Mouse (Mus musculus): ENCODE measurements at regions not wholly inside any gene's neighbourhood (a gene's known extent, or its start where the extent isn't known, plus 50 kb on each side); places are given as distances from the start of the nearest gene placed in this dataset.

DNA sequence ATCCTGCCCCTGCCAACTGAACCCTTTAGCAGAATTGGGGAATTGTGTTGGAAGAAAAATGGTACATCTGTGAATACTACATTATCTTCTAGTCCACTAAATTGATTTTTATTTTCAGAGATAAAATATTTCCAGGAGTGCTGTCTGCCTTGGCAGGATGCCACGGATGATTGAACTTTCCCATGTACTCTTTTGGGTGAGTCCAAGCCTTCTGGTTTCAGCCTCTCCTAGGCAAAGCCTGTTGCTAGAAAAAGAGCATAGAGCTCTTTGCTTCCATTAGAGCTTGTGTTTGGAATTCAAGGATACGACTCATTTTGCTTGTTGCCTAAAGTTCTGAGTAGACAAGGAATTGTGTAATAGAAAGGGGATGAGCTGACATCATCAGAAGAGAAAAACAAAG lies 696.8 kb downstream of the Tmem114 start:
- TF ChIP-seq CTCF (IDR thresholded peaks at IDR 0.05; ENCODE audit: low read depth): no peak
- TF ChIP-seq EP300 (optimal IDR thresholded peaks at IDR 0.05): no peak
